Mouse (Mus musculus): ENCODE measurements around the gene Gnb1l.

- TF ChIP-seq CTCF (IDR thresholded peaks at IDR 0.05; ENCODE audit: low read depth): no peak
- TF ChIP-seq EP300 (IDR thresholded peaks at IDR 0.05; ENCODE audit: low read depth): no peak
These were observed 40.8 kb downstream of the Gnb1l start for GRCm38 (mm10) chr16:18539281-18539680.

All from liver, embryonic 14.5 days (tissue).